Mouse (Mus musculus): ENCODE measurements around the gene Hspa1l.

DNA sequence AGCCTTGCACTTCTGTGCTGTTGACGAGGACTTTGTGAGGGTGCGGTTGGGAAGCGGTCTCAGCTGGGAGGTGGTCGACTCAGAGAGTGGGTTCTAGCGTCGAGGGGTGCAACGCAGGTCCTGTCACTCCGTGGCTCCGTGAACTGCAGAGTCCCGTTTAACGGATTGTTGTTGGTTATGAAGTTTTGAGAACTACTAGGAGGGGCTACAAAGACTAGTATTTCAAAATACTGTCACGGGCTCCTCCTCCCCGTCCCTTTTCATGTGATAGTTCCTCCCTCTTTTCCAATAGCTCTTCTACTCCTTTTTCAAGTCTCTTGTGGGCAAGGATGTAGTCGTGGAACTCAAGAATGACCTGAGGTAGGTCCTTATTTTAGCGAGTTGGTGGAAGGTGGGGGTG is 9.8 kb downstream of the Hspa1l start:
- TF ChIP-seq CTCF (conservative IDR thresholded peaks at IDR 0.05; ENCODE audit: insufficient read depth, insufficient read length, low read depth, low read length) (no peak), POLR2A (IDR thresholded peaks at IDR 0.05; ENCODE audit: low read depth, low read length) (no peak)

All from kidney, adult 2 months (tissue).